Mouse (Mus musculus) thymus, adult 2 months (tissue): ENCODE measurements around the gene Rtp2.

Source experiments
- CTCF ChIP-seq: fragments of 200-500 bp; IDR thresholded peaks from 2 replicates; pipeline ENCODE4 v1.5.1; 2012; ENCODE audit warnings: mild to moderate bottlenecking, control low read depth, low read length, moderate library complexity, borderline replicate concordance; ENCODE audit not compliant: control insufficient read depth, poor library complexity, insufficient read depth; ENCODE audit errors: extremely low read depth
- POLR2A ChIP-seq: fragments of 200-500 bp; IDR thresholded peaks from 2 replicates; pipeline ENCODE4 v1.6.1; 2012; ENCODE audit warnings: mild to moderate bottlenecking, low read length, control low read depth, moderate library complexity; ENCODE audit not compliant: control insufficient read depth, poor library complexity, insufficient read depth; ENCODE audit errors: extremely low read depth

GRCm38 (mm10) chr16:23980991-23981720, 49.0 kb upstream of the Rtp2 start:
- TF ChIP-seq POLR2A (no peak), CTCF (no peak)
